Mouse (Mus musculus): ENCODE data around the gene Polr3b. TPM values are rescaled to one million over a fixed set of nuclear protein-coding genes. Genes with fewer than 3 reads are reported as not detected.

The Polr3b gene
- polyA plus RNA-seq, 1 experiment from 2014 or later, result 15.7 TPM

DNA sequence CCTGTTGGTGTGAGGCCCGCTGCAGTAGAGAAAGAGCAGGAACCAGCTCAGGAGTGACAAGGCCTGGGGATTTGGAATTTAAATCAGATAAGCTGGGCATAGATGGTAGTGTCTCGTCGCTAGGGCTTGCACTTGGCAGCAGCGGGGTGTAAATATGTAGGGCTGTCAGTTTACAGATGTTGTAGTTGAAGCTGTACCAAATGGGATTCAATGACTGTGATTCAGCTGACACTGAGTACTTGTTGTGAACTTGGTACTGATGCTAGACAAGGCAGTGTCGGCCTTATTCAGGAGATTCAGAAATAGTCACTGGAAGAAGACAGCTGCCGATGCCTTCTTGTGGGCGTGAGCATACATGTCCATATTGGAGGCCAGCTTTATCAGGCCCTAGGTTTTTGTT lies 39.9 kb upstream of the Polr3b start:
- Histone ChIP-seq H3K36me3 (ENCODE audit: control insufficient read depth, insufficient read depth) (no peaks in the 10 kb centered on the region), H3K4me3 (replicated peaks; ENCODE audit: low read length) (no peak overlapping the region), H3K27me3 (replicated peaks; ENCODE audit: control insufficient read depth, insufficient read depth, low read length) (0 out of 2 replicates have a peak, but pooled peaks cover 5% of the 10 kb centered on the region), H3K9me3 (ENCODE audit: control insufficient read depth, low read length) (no peaks in the 10 kb centered on the region), H3K4me1 (replicated peaks; ENCODE audit: control insufficient read depth, insufficient read depth, low read length) (peaks cover 11% of the 10 kb centered on the region), H3K27ac (ENCODE audit: low read length) (no peak overlapping the region), H3K4me2 (ENCODE audit: low read length) (no peak overlapping the region), H3K9ac (replicated peaks; ENCODE audit: low read depth, low read length) (no peak overlapping the region)
- 67% methylated on average over 7 of the region's 7 CpGs for WGBS
- no peak for ATAC-seq

GRCm38 (mm10) chr10:84584451-84585293 lies 37.4 kb upstream of the Polr3b start:
- H3K27ac ChIP-seq (ENCODE audit: low read length), result no peak overlapping the region
- 75% methylated on average over 11 of the region's 11 CpGs for WGBS
- no peaks in the 10 kb centered on the region for H3K4me1 ChIP-seq (replicated peaks; ENCODE audit: control insufficient read depth, insufficient read depth, low read length)
- H3K4me2 ChIP-seq (ENCODE audit: low read length), result no peak overlapping the region
- H3K27me3 ChIP-seq (replicated peaks; ENCODE audit: control insufficient read depth, insufficient read depth, low read length), result no peaks in the 10 kb centered on the region
- H3K9me3 ChIP-seq (ENCODE audit: control insufficient read depth, low read length), result no peaks in the 10 kb centered on the region
- no peak for ATAC-seq
- no peak overlapping the region for H3K4me3 ChIP-seq (replicated peaks; ENCODE audit: low read length)
- peaks cover 5% of the 10 kb centered on the region for H3K36me3 ChIP-seq (ENCODE audit: control insufficient read depth, insufficient read depth)
- H3K9ac ChIP-seq (replicated peaks; ENCODE audit: low read depth, low read length), result no peak overlapping the region

- no peaks in the 10 kb centered on the region for H3K4me1 ChIP-seq (replicated peaks; ENCODE audit: control insufficient read depth, insufficient read depth, low read length)
- no peak for ATAC-seq
- no peak overlapping the region for H3K4me3 ChIP-seq (replicated peaks; ENCODE audit: low read length)
- H3K36me3 ChIP-seq (ENCODE audit: control insufficient read depth, insufficient read depth), result peaks cover 5% of the 10 kb centered on the region
- no peak overlapping the region for H3K27ac ChIP-seq (ENCODE audit: low read length)
- no peak overlapping the region for H3K9ac ChIP-seq (replicated peaks; ENCODE audit: low read depth, low read length)
- H3K4me2 ChIP-seq (ENCODE audit: low read length), result no peak overlapping the region
- H3K27me3 ChIP-seq (replicated peaks; ENCODE audit: control insufficient read depth, insufficient read depth, low read length), result no peaks in the 10 kb centered on the region
- 81% methylated on average over 2 of the region's 2 CpGs for WGBS
- H3K9me3 ChIP-seq (ENCODE audit: control insufficient read depth, low read length), result no peaks in the 10 kb centered on the region
These were observed 36.8 kb upstream of the Polr3b start for GRCm38 (mm10) chr10:84585294-84585650.

GRCm38 (mm10) chr10:84590956-84591355 lies 31.1 kb upstream of the Polr3b start:
- no peak for ATAC-seq
- H3K4me1 ChIP-seq (replicated peaks; ENCODE audit: control insufficient read depth, insufficient read depth, low read length), result no peaks in the 10 kb centered on the region
- no peak overlapping the region for H3K4me2 ChIP-seq (ENCODE audit: low read length)
- no peak overlapping the region for H3K9ac ChIP-seq (replicated peaks; ENCODE audit: low read depth, low read length)
- H3K4me3 ChIP-seq (replicated peaks; ENCODE audit: low read length), result no peak overlapping the region
- no peaks in the 10 kb centered on the region for H3K27me3 ChIP-seq (replicated peaks; ENCODE audit: control insufficient read depth, insufficient read depth, low read length)
- peaks cover 8% of the 10 kb centered on the region for H3K36me3 ChIP-seq (ENCODE audit: control insufficient read depth, insufficient read depth)
- no peaks in the 10 kb centered on the region for H3K9me3 ChIP-seq (ENCODE audit: control insufficient read depth, low read length)
- H3K27ac ChIP-seq (ENCODE audit: low read length), result no peak overlapping the region
- 86% methylated on average over 14 of the region's 14 CpGs for WGBS

- no peak overlapping the region for H3K4me3 ChIP-seq (replicated peaks; ENCODE audit: low read length)
- H3K27ac ChIP-seq (ENCODE audit: low read length), result no peak overlapping the region
- no peaks in the 10 kb centered on the region for H3K4me1 ChIP-seq (replicated peaks; ENCODE audit: control insufficient read depth, insufficient read depth, low read length)
- H3K36me3 ChIP-seq (ENCODE audit: control insufficient read depth, insufficient read depth), result peaks cover 8% of the 10 kb centered on the region
- no peak for ATAC-seq
- no peaks in the 10 kb centered on the region for H3K27me3 ChIP-seq (replicated peaks; ENCODE audit: control insufficient read depth, insufficient read depth, low read length)
- no peak overlapping the region for H3K4me2 ChIP-seq (ENCODE audit: low read length)
- H3K9ac ChIP-seq (replicated peaks; ENCODE audit: low read depth, low read length), result no peak overlapping the region
- H3K9me3 ChIP-seq (ENCODE audit: control insufficient read depth, low read length), result no peaks in the 10 kb centered on the region
- 97% methylated on average over 2 of the region's 2 CpGs for WGBS
These were observed 30.4 kb upstream of the Polr3b start for GRCm38 (mm10) chr10:84591640-84592148.

DNA sequence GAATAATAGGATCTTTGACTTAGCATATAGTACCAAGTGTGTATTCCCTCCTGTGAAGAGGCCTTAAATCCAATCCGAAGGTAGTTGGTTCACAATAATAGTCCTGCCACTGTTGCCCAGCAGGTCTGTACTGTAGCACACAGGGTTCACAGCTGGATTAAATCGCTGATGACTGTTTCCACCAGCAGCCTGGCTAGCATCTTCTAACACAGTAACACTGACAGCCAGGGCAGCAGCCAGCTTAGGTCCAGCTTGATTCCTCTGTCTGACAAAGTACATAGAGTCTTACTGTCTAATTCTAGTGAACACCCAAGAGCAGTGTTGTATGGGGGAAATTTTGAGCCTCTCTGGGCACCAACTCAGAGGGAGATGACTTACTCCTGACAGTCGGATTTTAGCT lies 29.3 kb upstream of the Polr3b start:
- no peak overlapping the region for H3K4me3 ChIP-seq (replicated peaks; ENCODE audit: low read length)
- H3K36me3 ChIP-seq (ENCODE audit: control insufficient read depth, insufficient read depth), result peaks cover 4% of the 10 kb centered on the region
- no peaks in the 10 kb centered on the region for H3K9me3 ChIP-seq (ENCODE audit: control insufficient read depth, low read length)
- H3K9ac ChIP-seq (replicated peaks; ENCODE audit: low read depth, low read length), result no peak overlapping the region
- no peak for ATAC-seq
- no peak overlapping the region for H3K27ac ChIP-seq (ENCODE audit: low read length)
- WGBS, result 47% methylated on average over 3 of the region's 3 CpGs
- no peak overlapping the region for H3K4me2 ChIP-seq (ENCODE audit: low read length)
- no peaks in the 10 kb centered on the region for H3K27me3 ChIP-seq (replicated peaks; ENCODE audit: control insufficient read depth, insufficient read depth, low read length)
- H3K4me1 ChIP-seq (replicated peaks; ENCODE audit: control insufficient read depth, insufficient read depth, low read length), result no peaks in the 10 kb centered on the region; the same call in 1 of the 2 replicates

DNA sequence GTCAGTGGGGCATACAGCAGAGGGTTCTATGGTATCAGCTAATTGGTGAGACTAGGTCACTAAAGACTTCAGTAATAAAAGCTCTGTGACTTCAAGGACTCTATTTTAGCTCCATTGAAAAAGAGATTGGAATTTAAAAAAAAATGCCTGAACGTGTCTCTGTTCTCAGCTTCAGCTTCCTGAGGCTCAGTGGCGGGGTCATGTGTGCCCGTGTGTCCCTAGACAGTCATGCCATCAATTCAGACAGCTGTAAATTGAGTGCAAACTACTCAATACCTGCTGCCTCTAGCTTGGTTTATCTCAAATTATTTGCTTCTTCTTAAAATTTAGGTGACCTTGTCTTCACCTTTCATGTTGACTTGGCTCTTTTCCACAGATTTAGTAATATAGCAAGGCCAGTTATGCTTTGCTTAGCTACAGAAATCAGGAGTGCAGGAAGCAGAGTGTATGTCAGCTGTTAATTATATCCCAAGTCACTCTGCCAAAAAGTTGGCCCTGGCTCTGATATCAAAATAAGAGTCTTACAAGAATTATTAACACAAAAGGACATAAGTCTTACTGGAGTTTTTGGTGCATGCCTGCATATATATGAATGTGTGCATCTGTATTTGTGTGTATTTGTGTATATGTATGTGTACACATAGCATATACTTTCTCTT lies 24.8 kb upstream of the Polr3b start:
- no peak overlapping the region for H3K4me2 ChIP-seq (ENCODE audit: low read length)
- no peak overlapping the region for H3K9ac ChIP-seq (replicated peaks; ENCODE audit: low read depth, low read length)
- no peak for ATAC-seq
- H3K27me3 ChIP-seq (replicated peaks; ENCODE audit: control insufficient read depth, insufficient read depth, low read length), result no peaks in the 10 kb centered on the region
- H3K4me1 ChIP-seq (replicated peaks; ENCODE audit: control insufficient read depth, insufficient read depth, low read length), result no peaks in the 10 kb centered on the region; the same call in 1 of the 2 replicates
- peaks cover 3% of the 10 kb centered on the region; the same call in 1 of the 2 replicates for H3K36me3 ChIP-seq (ENCODE audit: control insufficient read depth, insufficient read depth)
- H3K4me3 ChIP-seq (replicated peaks; ENCODE audit: low read length), result no peak overlapping the region
- WGBS, result 52% methylated on average over 3 of the region's 3 CpGs
- H3K27ac ChIP-seq (ENCODE audit: low read length), result no peak overlapping the region
- no peaks in the 10 kb centered on the region for H3K9me3 ChIP-seq (ENCODE audit: control insufficient read depth, low read length)

DNA sequence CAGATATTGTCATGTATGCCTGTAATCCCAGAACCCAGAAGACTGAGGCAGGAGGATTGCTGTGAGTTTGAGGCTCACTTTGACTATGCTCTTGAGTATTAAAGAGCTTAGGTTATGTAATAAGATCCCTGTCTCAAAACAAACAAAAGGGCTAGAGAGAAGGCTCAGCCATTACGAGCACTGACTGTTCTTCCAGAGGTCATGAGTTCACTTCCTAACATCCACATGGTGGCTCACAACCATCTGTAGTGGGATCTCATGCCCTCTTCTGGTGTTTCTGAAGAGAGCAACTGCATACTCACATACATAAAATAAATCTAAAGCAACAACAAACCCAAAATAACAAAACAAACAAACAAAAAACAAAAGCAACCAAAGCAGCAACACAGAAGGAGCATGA lies 23.9 kb upstream of the Polr3b start:
- WGBS, result 41% methylated on average over 1 of the region's 1 CpGs
- H3K4me1 ChIP-seq (replicated peaks; ENCODE audit: control insufficient read depth, insufficient read depth, low read length), result no peaks in the 10 kb centered on the region; the same call in 1 of the 2 replicates
- no peak overlapping the region for H3K4me2 ChIP-seq (ENCODE audit: low read length)
- no peaks in the 10 kb centered on the region for H3K9me3 ChIP-seq (ENCODE audit: control insufficient read depth, low read length)
- H3K27ac ChIP-seq (ENCODE audit: low read length), result no peak overlapping the region
- peaks cover 3% of the 10 kb centered on the region; the same call in 1 of the 2 replicates for H3K36me3 ChIP-seq (ENCODE audit: control insufficient read depth, insufficient read depth)
- H3K4me3 ChIP-seq (replicated peaks; ENCODE audit: low read length), result no peak overlapping the region
- H3K9ac ChIP-seq (replicated peaks; ENCODE audit: low read depth, low read length), result no peak overlapping the region
- ATAC-seq, result no peak
- no peaks in the 10 kb centered on the region for H3K27me3 ChIP-seq (replicated peaks; ENCODE audit: control insufficient read depth, insufficient read depth, low read length)

DNA sequence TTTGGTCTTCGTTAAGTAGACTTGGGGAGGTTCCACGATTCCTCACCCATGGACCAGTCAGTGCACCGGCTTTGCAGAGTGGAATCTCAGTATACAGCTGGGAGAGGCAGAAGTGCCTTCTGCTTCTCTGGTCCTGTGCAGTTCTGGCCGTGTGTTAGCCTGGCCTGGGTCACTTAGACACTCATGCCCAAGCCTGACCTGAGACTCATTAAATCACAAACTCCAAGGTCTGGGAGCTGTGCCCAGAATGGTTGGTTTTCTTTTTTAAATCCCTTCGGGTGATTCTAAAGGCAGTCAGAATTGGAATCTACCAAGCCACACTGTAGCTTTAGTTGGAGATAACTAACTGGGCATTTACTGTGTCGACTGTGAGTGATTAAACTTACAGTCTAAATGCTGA lies 22.0 kb upstream of the Polr3b start:
- H3K9me3 ChIP-seq (ENCODE audit: control insufficient read depth, low read length), result no peaks in the 10 kb centered on the region
- H3K27me3 ChIP-seq (replicated peaks; ENCODE audit: control insufficient read depth, insufficient read depth, low read length), result no peaks in the 10 kb centered on the region
- no peaks in the 10 kb centered on the region; the same call in 1 of the 2 replicates for H3K4me1 ChIP-seq (replicated peaks; ENCODE audit: control insufficient read depth, insufficient read depth, low read length)
- H3K9ac ChIP-seq (replicated peaks; ENCODE audit: low read depth, low read length), result no peak overlapping the region
- H3K27ac ChIP-seq (ENCODE audit: low read length), result no peak overlapping the region
- ATAC-seq, result no peak
- no peak overlapping the region for H3K4me3 ChIP-seq (replicated peaks; ENCODE audit: low read length)
- H3K36me3 ChIP-seq (ENCODE audit: control insufficient read depth, insufficient read depth), result 0 out of 2 replicates have a peak, but pooled peaks cover 2% of the 10 kb centered on the region
- 71% methylated on average over 6 of the region's 6 CpGs for WGBS
- H3K4me2 ChIP-seq (ENCODE audit: low read length), result no peak overlapping the region
